Mouse (Mus musculus) cerebellum, postnatal 4 days (tissue): ENCODE results near the gene Sbk2.
"Not testable (repeated sequence)": the region's sequence is repeated elsewhere in the genome, so short reads cannot be mapped to it uniquely, and the experiment has no call there.

Source experiments
- DNase-seq, 2 experiments: peaks; one replicate each; pipeline ENCODE4 v3.0.0; 2022; ENCODE audit warnings: low spot score in 2 of 2, mixed read lengths in 1 of 2

Gene Sbk2

GRCm38 (mm10) chr7:4964272-4964671 lies at the start of gene Sbk2:
Gene Sbk2 (minus strand): TSS chr7:4964406.
- peak; percentile 47 to 59 for DNase-seq

- DNase-seq, result no peak
These were observed 48.7 kb upstream of the Sbk2 start for GRCm38 (mm10) chr7:5012681-5013513.

- DNase-seq, result no peak
These were observed 44.0 kb upstream of the Sbk2 start for GRCm38 (mm10) chr7:5008229-5008628.

GRCm38 (mm10) chr7:5002876-5003275 lies 38.7 kb upstream of the Sbk2 start:
- not testable (repeated sequence) for DNase-seq

GRCm38 (mm10) chr7:4999876-5000275 lies 35.7 kb upstream of the Sbk2 start:
- no peak for DNase-seq

- no peak for DNase-seq
These were observed 32.7 kb upstream of the Sbk2 start for GRCm38 (mm10) chr7:4996934-4997333.

GRCm38 (mm10) chr7:4996003-4996895 lies 32.0 kb upstream of the Sbk2 start, which contains the start of gene Zfp579:
Gene Zfp579 (minus strand): TSS chr7:4996158.
- DNase-seq, result peak; percentile 95

GRCm38 (mm10) chr7:4995268-4996002 lies 31.2 kb upstream of the Sbk2 start:
- DNase-seq, result no peak

- DNase-seq, result peak in 1 of 2 experiments; percentile 10
These were observed 30.0 kb upstream of the Sbk2 start for GRCm38 (mm10) chr7:4993999-4994788.

GRCm38 (mm10) chr7:4993347-4993998 lies 29.3 kb upstream of the Sbk2 start:
- peak in 1 of 2 experiments; percentile 4 for DNase-seq

GRCm38 (mm10) chr7:4988250-4988649 lies 24.0 kb upstream of the Sbk2 start:
- DNase-seq, result no peak

- DNase-seq, result no peak
These were observed 12.6 kb upstream of the Sbk2 start for GRCm38 (mm10) chr7:4976832-4977231.

- no peak for DNase-seq
These were observed 11.2 kb upstream of the Sbk2 start for GRCm38 (mm10) chr7:4975455-4975854.

GRCm38 (mm10) chr7:4972321-4973047 lies 8.3 kb upstream of the Sbk2 start:
- no peak for DNase-seq

- DNase-seq, result no peak
These were observed 7.5 kb upstream of the Sbk2 start for GRCm38 (mm10) chr7:4971710-4972109.

- no peak for DNase-seq
These were observed 6.9 kb upstream of the Sbk2 start, which contains the start of gene Sbk3 for GRCm38 (mm10) chr7:4971068-4971467. Gene Sbk3 (minus strand): TSS chr7:4971168.

- no peak for DNase-seq
These were observed 782 bp upstream of the Sbk2 start for GRCm38 (mm10) chr7:4964988-4965387.

GRCm38 (mm10) chr7:4963527-4963926 lies 679 bp downstream of the Sbk2 start:
- no peak for DNase-seq

GRCm38 (mm10) chr7:4957361-4957760 lies 6.8 kb downstream of the Sbk2 start:
- DNase-seq, result no peak
